Mouse (Mus musculus): Measurements from ENCODE around the gene Tifa. TPM values are rescaled to one million over a fixed set of nuclear protein-coding genes. Genes with fewer than 3 reads are reported as not detected.

Tifa gene
- polyA plus RNA-seq, 1 experiment from 2014 or later = 2.5 TPM

DNA sequence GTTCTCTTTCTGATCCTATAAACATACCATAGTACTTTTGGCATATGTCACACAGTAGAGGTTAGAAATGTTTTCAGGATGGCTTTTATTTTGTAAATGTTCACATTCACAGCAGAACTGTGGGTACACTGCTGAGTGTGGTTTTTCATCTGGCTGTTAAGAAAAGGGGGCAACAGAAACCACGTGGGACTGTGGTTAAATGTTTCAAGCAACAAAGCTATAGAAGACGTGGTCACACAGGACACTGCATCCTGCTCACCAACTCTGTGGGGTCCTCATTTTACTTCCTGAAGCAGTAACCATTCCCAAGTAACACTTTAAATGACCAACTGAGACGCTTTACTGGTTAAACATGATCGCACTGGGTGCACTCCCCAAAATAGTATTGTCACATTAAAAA lies 72.9 kb downstream of the Tifa start:
- Histone ChIP-seq H3K4me1 (ENCODE audit: control insufficient read depth, insufficient read depth, low read length) (no peaks in the 10 kb centered on the region), H3K27me3 (ENCODE audit: control insufficient read depth, insufficient read depth, low read length) (no peaks in the 10 kb centered on the region), H3K9me3 (ENCODE audit: control insufficient read depth, low read length) (no peaks in the 10 kb centered on the region), H3K9ac (replicated peaks; ENCODE audit: low read depth, low read length) (no peak overlapping the region), H3K4me2 (ENCODE audit: low read depth, low read length) (no peak overlapping the region), H3K4me3 (ENCODE audit: low read depth, low read length) (no peak overlapping the region), H3K27ac (ENCODE audit: low read depth, low read length) (no peak overlapping the region), H3K36me3 (ENCODE audit: control insufficient read depth, insufficient read depth, low read length) (no peaks in the 10 kb centered on the region)
- ATAC-seq (ENCODE audit: low read depth) = no peak
- WGBS = 77% methylated on average over 4 of the region's 4 CpGs

DNA sequence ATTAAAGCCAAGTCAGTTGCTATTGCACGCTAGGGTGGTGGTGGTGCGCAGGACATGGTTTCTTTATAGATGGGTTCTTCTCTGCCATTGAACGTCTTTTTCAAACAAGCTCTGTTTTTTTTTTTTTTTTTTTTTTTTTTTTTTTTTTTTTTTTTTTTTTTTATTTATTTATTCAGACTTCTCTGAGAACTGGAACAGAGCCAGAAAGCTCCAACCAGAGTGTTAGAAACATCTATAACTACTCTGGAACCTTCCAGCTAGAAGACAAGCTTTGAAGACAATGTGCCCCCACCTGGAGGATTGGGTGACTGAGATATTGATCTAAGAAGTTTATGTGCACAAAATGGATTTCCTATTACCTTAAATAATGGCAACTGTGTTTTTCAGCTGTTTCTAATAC lies 74.0 kb downstream of the Tifa start:
- Histone ChIP-seq H3K4me3 (ENCODE audit: low read depth, low read length) (no peak overlapping the region), H3K27me3 (ENCODE audit: control insufficient read depth, insufficient read depth, low read length) (no peaks in the 10 kb centered on the region), H3K4me1 (ENCODE audit: control insufficient read depth, insufficient read depth, low read length) (no peaks in the 10 kb centered on the region), H3K4me2 (ENCODE audit: low read depth, low read length) (no peak overlapping the region), H3K27ac (ENCODE audit: low read depth, low read length) (no peak overlapping the region), H3K9me3 (ENCODE audit: control insufficient read depth, low read length) (no peaks in the 10 kb centered on the region), H3K9ac (replicated peaks; ENCODE audit: low read depth, low read length) (no peak overlapping the region), H3K36me3 (ENCODE audit: control insufficient read depth, insufficient read depth, low read length) (no peaks in the 10 kb centered on the region)
- no peak for ATAC-seq (ENCODE audit: low read depth)
- 56% methylated on average over 3 of the region's 3 CpGs for WGBS

DNA sequence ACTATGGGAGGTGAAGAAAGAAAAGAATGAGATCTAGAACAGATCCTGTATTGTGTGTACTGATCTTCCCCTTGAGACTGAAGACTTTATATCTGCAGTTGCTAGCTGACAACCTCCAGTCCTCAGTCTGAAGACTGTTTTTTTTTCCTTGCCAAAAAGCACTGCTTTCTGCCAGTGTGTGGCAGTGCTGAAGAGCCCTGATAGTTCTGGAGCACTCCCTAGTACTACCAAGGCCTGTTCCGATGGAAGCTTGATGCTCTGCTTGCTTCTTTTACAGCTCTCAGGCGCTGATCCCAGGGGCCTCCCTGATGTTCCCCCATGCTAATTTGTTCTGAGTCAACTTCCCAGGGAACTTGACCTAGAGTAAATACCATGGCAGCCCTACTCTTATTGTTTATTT lies 74.6 kb downstream of the Tifa start:
- no peak overlapping the region for H3K4me2 ChIP-seq (ENCODE audit: low read depth, low read length)
- no peak overlapping the region for H3K9ac ChIP-seq (replicated peaks; ENCODE audit: low read depth, low read length)
- no peak for ATAC-seq (ENCODE audit: low read depth)
- no peaks in the 10 kb centered on the region for H3K36me3 ChIP-seq (ENCODE audit: control insufficient read depth, insufficient read depth, low read length)
- H3K4me1 ChIP-seq (ENCODE audit: control insufficient read depth, insufficient read depth, low read length) = no peaks in the 10 kb centered on the region
- H3K4me3 ChIP-seq (ENCODE audit: low read depth, low read length) = no peak overlapping the region
- WGBS = 36% methylated on average over 2 of the region's 2 CpGs
- H3K9me3 ChIP-seq (ENCODE audit: control insufficient read depth, low read length) = no peaks in the 10 kb centered on the region
- no peak overlapping the region for H3K27ac ChIP-seq (ENCODE audit: low read depth, low read length)
- H3K27me3 ChIP-seq (ENCODE audit: control insufficient read depth, insufficient read depth, low read length) = no peaks in the 10 kb centered on the region

- 43% methylated on average over 9 of the region's 9 CpGs for WGBS
- no peak for ATAC-seq (ENCODE audit: low read depth)
- no peaks in the 10 kb centered on the region for H3K27me3 ChIP-seq (ENCODE audit: control insufficient read depth, insufficient read depth, low read length)
- H3K27ac ChIP-seq (ENCODE audit: low read depth, low read length) = no peak overlapping the region
- H3K9me3 ChIP-seq (ENCODE audit: control insufficient read depth, low read length) = no peaks in the 10 kb centered on the region
- H3K4me3 ChIP-seq (ENCODE audit: low read depth, low read length) = no peak overlapping the region
- H3K9ac ChIP-seq (replicated peaks; ENCODE audit: low read depth, low read length) = no peak overlapping the region
- no peaks in the 10 kb centered on the region for H3K4me1 ChIP-seq (ENCODE audit: control insufficient read depth, insufficient read depth, low read length)
- no peaks in the 10 kb centered on the region for H3K36me3 ChIP-seq (ENCODE audit: control insufficient read depth, insufficient read depth, low read length)
- no peak overlapping the region for H3K4me2 ChIP-seq (ENCODE audit: low read depth, low read length)
Observed at GRCm38 (mm10) chr3:127868046-127868758, 78.6 kb downstream of the Tifa start.

- no peaks in the 10 kb centered on the region for H3K9me3 ChIP-seq (ENCODE audit: control insufficient read depth, low read length)
- H3K27ac ChIP-seq (ENCODE audit: low read depth, low read length) = no peak overlapping the region
- no peak overlapping the region for H3K9ac ChIP-seq (replicated peaks; ENCODE audit: low read depth, low read length)
- ATAC-seq (ENCODE audit: low read depth) = peak; percentile 58; the same call in 1 of the 2 replicates
- H3K4me1 ChIP-seq (ENCODE audit: control insufficient read depth, insufficient read depth, low read length) = no peaks in the 10 kb centered on the region
- no peak overlapping the region for H3K4me3 ChIP-seq (ENCODE audit: low read depth, low read length)
- WGBS = 32% methylated on average over 5 of the region's 5 CpGs
- H3K36me3 ChIP-seq (ENCODE audit: control insufficient read depth, insufficient read depth, low read length) = no peaks in the 10 kb centered on the region
- H3K27me3 ChIP-seq (ENCODE audit: control insufficient read depth, insufficient read depth, low read length) = no peaks in the 10 kb centered on the region
- no peak overlapping the region for H3K4me2 ChIP-seq (ENCODE audit: low read depth, low read length)
Observed at GRCm38 (mm10) chr3:127868880-127869279, 79.3 kb downstream of the Tifa start.

GRCm38 (mm10) chr3:127871575-127871974 lies 82.0 kb downstream of the Tifa start:
- no peak overlapping the region for H3K4me3 ChIP-seq (ENCODE audit: low read depth, low read length)
- WGBS = 85% methylated on average over 9 of the region's 9 CpGs
- no peak overlapping the region for H3K9ac ChIP-seq (replicated peaks; ENCODE audit: low read depth, low read length)
- H3K36me3 ChIP-seq (ENCODE audit: control insufficient read depth, insufficient read depth, low read length) = no peaks in the 10 kb centered on the region
- H3K27me3 ChIP-seq (ENCODE audit: control insufficient read depth, insufficient read depth, low read length) = no peaks in the 10 kb centered on the region
- no peak overlapping the region for H3K27ac ChIP-seq (ENCODE audit: low read depth, low read length)
- ATAC-seq (ENCODE audit: low read depth) = no peak
- no peak overlapping the region for H3K4me2 ChIP-seq (ENCODE audit: low read depth, low read length)
- peaks cover 3% of the 10 kb centered on the region; the same call in 1 of the 2 replicates for H3K4me1 ChIP-seq (ENCODE audit: control insufficient read depth, insufficient read depth, low read length)
- H3K9me3 ChIP-seq (ENCODE audit: control insufficient read depth, low read length) = no peaks in the 10 kb centered on the region

DNA sequence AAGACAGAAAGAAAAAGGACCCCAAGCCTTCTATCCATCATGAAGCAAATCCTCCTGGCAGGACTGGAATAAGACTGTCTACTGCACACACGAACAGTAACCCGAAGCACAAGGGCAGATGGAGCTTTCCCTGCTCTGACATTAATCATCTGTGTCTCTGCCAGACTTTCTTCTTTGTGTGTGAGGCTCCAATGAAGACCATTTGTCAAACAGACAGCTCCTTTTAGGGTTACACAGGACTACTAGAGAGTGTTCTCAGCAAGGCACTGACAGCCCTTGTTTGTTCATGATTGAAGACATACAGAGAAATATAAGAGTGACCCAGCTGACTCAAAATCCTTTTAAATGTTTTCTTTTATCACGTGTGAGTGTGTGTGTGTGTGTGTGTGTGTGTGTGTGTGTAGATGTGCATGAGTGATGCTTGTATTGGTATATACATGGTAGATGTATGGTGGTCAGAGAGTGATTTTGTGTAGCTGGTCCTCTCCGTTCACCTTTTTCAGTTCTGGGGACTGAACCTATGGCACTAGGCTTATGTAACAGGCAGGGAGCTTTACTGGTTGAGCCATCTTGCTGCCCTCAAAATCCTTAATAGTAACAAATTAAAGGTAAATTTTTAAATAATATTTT lies 84.8 kb downstream of the Tifa start:
- Histone ChIP-seq H3K4me3 (ENCODE audit: low read depth, low read length) (no peak overlapping the region), H3K4me1 (ENCODE audit: control insufficient read depth, insufficient read depth, low read length) (peaks cover 3% of the 10 kb centered on the region; the same call in 1 of the 2 replicates), H3K4me2 (ENCODE audit: low read depth, low read length) (no peak overlapping the region), H3K36me3 (ENCODE audit: control insufficient read depth, insufficient read depth, low read length) (no peaks in the 10 kb centered on the region), H3K27ac (ENCODE audit: low read depth, low read length) (no peak overlapping the region; the same call in 1 of the 2 replicates), H3K9me3 (ENCODE audit: control insufficient read depth, low read length) (no peaks in the 10 kb centered on the region), H3K27me3 (ENCODE audit: control insufficient read depth, insufficient read depth, low read length) (no peaks in the 10 kb centered on the region), H3K9ac (replicated peaks; ENCODE audit: low read depth, low read length) (no peak overlapping the region)
- peak; percentile 93 for ATAC-seq (ENCODE audit: low read depth)
- WGBS = 9% methylated on average over 4 of the region's 4 CpGs

DNA sequence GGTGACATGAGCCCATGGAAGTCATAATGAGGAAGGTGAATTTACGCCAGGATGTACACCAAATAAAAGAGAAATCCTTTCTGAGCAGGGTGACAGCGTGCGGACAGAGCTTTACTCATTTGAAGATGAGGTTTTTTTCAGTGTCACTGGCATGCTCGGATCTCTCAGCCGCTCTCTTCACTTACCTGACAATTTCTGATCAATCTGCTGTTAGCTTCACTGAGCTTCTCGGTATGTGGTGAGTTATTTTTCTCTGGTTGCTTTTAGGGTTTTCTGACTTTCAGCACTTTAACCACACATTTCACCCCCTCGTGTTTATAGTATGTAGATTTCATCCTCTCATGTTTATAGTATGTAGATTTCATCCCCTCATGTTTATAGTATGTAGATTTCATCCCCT lies 85.5 kb downstream of the Tifa start:
- no peak overlapping the region for H3K9ac ChIP-seq (replicated peaks; ENCODE audit: low read depth, low read length)
- WGBS = 48% methylated on average over 7 of the region's 7 CpGs
- no peak overlapping the region for H3K27ac ChIP-seq (ENCODE audit: low read depth, low read length)
- H3K4me3 ChIP-seq (ENCODE audit: low read depth, low read length) = no peak overlapping the region
- no peaks in the 10 kb centered on the region for H3K36me3 ChIP-seq (ENCODE audit: control insufficient read depth, insufficient read depth, low read length)
- ATAC-seq (ENCODE audit: low read depth) = no peak
- H3K4me1 ChIP-seq (ENCODE audit: control insufficient read depth, insufficient read depth, low read length) = peaks cover 3% of the 10 kb centered on the region; the same call in 1 of the 2 replicates
- no peaks in the 10 kb centered on the region for H3K9me3 ChIP-seq (ENCODE audit: control insufficient read depth, low read length)
- H3K27me3 ChIP-seq (ENCODE audit: control insufficient read depth, insufficient read depth, low read length) = no peaks in the 10 kb centered on the region
- no peak overlapping the region for H3K4me2 ChIP-seq (ENCODE audit: low read depth, low read length)

DNA sequence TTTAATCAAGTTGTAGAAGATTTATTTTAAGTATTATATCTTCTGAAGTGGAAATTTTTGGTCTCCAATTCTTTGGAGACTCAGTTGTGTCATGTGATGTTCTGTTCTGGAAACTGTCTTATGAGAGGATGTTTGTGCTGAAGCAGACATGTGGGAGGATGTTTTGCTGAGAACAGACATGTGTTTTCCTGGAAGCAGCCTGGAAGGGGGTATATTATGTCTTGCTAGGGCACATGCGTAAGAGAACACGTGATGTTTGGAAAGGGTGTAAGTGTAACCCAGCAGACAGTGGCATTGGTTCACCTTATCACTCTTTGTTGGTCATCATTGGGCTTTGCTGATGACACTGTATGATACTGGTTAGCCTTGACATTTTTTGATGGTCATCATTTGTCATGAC lies 85.9 kb downstream of the Tifa start:
- Histone ChIP-seq H3K36me3 (ENCODE audit: control insufficient read depth, insufficient read depth, low read length) (no peaks in the 10 kb centered on the region), H3K27me3 (ENCODE audit: control insufficient read depth, insufficient read depth, low read length) (no peaks in the 10 kb centered on the region), H3K4me2 (ENCODE audit: low read depth, low read length) (no peak overlapping the region), H3K27ac (ENCODE audit: low read depth, low read length) (no peak overlapping the region), H3K4me3 (ENCODE audit: low read depth, low read length) (no peak overlapping the region), H3K4me1 (ENCODE audit: control insufficient read depth, insufficient read depth, low read length) (peaks cover 3% of the 10 kb centered on the region; the same call in 1 of the 2 replicates), H3K9me3 (ENCODE audit: control insufficient read depth, low read length) (no peaks in the 10 kb centered on the region), H3K9ac (replicated peaks; ENCODE audit: low read depth, low read length) (no peak overlapping the region)
- no peak for ATAC-seq (ENCODE audit: low read depth)
- WGBS = 84% methylated on average over 2 of the region's 2 CpGs
